Mouse (Mus musculus) monocyte, adult 5-6 weeks (primary cell): ENCODE results near the gene Ankrd6. TPM values are rescaled to one million over a fixed set of nuclear protein-coding genes. Genes with fewer than 3 reads are reported as not detected.

Experiments
- ATAC-seq: fragments of 153-309, 156-312 bp; replicated peaks from 2 replicates; pipeline ENCODE4 v1.8.0; 2017; ENCODE audit warnings: mild to moderate bottlenecking; ENCODE audit not compliant: low TSS enrichment, insufficient number of reproducible peaks, severe bottlenecking, poor library complexity, low FRiP score
- total RNA-seq: library from RNA; stranded (forward); fragments of 200-1000, 200-491, 200-594 nt; gene quantifications from 3 replicates; pipeline ENCODE4 v1.2.3, GENCODE M21; 2017

Gene Ankrd6
- total RNA-seq, 1 experiment from 2014 or later = not detected

DNA sequence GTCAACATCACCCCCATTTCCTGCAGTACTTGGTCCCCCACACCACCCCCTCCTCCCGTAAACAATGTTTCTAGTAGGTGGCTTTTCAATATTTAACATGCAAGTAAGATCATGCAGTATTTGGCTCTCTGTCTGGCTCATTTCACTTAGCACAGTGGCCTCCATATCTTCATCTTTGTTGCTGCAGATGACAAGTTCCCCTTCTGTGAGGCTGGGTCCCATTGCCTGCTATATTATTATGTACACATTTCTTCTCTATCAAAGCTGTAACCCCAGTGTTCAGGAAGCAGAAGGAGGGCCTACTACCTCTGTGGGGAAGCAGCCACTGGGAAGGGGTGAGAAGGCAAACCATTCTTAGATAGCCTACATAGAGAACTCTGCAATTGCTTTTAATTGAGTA is 40.6 kb downstream of the Ankrd6 start:
- ATAC-seq = no peak

DNA sequence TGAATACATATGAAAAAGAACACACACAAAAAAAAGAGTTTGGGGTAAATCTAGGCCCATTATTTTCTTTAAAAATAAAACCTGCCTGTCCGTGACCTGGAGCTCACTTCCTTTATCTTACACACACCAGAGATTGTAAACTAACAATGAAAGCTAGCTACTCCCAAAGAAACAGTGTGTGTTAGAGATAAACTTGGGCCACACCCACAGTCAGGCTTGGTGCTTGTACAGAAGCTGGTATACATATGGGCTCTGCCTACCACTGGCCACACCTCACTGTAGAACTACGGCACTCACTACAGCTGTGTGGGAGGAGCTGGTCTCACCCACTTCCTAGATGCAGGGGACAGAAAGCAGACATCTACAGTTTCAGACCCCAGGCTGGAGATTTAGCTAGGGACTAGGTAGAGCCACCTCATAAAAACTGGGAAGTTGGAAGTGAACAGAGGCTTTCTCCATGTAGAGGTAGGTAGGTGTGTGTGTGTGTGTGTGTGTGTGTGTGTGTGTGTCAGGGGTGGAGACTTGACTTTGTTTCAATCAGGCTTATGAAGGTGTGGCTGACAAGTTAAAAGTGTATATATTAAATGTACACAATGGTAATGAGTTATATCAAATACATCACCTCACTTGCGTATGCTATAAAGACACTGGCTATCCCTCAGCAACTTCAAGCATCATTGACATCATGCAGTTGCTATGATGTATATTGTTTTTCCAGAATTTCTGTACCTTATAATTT is 41.2 kb downstream of the Ankrd6 start:
- no peak for ATAC-seq

DNA sequence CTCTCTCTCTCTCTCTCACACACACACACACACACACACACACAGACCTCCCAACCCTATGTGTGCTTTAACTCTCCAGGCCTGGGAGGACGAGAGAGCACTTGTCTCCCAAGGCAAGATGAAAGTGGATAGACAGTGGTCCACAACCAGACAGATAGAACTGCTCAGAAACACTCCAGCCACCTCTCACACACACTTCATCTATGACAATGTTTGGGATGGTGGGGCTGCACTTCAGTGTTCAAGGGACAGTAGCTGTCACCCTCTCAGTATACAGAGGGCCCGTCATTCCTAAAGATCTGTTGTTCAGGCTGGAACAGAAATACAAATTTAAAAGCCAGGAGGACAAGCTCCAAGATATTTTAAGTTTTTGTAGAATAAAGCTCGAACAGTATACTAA is 43.0 kb downstream of the Ankrd6 start:
- ATAC-seq = no peak

DNA sequence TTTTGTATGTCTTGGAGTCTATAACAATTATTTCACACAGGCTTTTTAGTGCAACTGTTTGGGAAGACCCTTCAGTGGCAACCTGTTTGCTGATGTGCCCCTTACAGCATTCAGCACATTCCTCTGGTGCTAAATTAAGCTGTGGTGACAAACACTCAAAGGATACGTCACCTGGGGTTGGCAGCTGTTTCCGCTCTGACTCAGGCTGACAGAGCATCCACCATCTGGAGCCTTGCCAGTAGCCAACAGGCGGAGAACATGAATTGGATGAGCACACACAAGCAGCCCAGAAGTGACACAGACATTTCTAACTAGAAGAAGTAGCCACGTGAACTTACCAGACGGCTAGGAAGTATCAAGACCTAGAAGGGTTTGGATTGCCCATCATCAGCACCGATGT is 44.0 kb downstream of the Ankrd6 start:
- no peak for ATAC-seq

DNA sequence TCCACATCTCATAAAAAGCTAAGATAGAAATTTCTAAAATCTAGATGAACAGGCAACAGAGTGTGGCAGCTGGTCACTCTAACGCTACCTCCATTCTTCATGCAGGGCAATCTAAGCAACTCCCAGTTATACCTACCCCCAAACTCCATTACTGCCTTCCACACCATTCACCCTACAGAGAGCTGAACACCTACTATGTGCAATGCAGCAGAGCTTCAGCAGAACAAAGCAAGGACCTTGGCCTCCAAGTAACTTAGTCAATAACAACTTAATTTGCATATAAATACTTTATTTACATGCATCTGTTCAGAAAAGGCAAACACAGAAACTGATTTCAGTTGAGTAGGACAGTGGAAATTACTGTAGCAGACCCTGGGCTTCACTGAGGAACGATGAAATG is 44.7 kb downstream of the Ankrd6 start:
- no peak for ATAC-seq

DNA sequence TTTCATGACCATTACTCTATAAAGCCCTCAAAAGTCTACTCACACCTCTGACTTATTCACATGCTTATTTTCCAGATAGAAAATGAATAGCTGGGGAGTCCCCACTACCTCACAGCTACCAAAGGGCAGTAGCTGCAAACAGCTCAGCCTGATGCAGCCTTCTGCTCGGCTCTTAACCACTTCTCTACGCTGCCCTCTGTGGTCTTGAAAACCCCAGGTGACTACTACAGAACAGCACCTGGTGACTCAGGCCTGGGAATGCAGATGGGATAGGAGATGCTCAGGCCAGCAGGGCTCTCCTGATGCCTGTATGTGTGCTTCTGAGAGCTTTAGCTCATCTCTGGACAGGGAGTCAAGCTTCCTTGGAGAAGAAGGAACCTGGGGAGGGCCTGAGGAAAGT is 45.3 kb downstream of the Ankrd6 start:
- no peak for ATAC-seq

DNA sequence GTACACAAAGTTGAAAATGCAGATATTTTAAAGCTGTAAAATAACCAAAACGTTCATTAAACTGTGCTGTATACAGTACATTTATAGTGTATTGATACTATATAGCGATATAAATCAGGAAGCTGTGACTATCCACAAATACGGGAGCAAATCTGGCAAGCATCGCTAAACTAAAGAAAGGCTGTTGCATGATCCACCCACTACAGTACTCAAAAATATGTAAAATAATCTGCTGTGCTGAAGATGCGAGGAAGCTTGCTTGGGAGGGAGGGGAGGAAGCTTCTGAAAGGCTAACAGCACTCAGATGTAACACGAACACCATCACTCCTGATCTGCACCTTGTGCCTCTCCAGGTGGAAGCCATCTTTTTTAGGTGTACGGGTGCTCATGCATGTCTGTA is 46.8 kb downstream of the Ankrd6 start:
- ATAC-seq = no peak

DNA sequence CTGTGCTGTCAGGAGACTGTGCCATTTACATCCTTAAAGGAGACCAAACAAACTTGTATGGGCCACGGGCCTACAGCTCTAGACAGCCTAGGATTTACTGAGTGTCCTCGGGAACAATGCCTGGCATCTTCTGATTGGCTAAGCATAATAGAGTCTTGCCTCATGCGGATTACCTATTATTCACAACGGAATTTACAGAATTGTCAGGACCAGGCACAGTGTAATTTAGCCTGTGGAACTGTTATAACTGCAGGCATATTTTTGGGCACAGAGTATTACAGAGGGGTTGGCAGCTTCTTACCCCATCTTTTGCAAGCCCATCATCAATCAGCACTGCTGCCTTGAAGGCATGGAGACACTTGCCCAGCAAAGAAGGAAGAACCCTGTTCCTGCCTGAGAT is 51.6 kb downstream of the Ankrd6 start:
- ATAC-seq = no peak

DNA sequence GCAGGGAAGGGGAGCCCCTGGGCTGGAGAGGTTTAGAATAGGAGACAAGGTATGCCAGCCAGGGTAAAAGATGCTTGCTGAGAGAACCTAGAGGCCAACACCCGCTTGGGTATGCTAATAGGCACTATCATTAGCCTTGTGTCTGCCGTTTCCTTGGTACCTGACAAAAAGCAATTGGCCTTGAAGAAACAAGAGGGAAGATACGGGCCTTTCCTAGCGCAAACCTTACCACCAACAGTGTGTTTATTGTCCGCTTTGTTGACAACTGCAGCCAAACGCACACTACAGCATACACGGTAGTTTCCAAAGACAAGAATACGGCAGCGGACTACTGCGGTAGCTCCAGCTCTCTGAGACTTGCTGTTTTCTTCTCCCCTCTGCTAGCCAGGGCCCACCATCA is 59.3 kb downstream of the Ankrd6 start:
- no peak for ATAC-seq

DNA sequence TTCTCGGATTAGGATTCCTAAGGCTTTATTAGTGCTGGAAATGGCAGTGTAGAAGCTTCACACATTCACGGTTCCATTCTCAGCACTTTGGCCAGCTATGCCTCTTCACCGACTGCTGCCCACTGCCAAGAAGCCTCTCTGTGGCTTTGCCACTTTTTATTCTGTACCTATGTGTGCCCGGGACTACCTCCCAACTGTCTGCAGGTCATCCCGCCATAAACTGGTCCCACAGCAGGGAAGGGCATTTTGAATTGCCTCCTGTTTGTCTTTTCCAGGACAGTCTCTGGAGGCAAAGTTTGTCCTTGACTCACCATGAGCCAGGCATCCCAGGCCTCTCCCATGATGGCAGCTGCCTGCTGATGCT is 59.9 kb downstream of the Ankrd6 start:
- no peak for ATAC-seq

DNA sequence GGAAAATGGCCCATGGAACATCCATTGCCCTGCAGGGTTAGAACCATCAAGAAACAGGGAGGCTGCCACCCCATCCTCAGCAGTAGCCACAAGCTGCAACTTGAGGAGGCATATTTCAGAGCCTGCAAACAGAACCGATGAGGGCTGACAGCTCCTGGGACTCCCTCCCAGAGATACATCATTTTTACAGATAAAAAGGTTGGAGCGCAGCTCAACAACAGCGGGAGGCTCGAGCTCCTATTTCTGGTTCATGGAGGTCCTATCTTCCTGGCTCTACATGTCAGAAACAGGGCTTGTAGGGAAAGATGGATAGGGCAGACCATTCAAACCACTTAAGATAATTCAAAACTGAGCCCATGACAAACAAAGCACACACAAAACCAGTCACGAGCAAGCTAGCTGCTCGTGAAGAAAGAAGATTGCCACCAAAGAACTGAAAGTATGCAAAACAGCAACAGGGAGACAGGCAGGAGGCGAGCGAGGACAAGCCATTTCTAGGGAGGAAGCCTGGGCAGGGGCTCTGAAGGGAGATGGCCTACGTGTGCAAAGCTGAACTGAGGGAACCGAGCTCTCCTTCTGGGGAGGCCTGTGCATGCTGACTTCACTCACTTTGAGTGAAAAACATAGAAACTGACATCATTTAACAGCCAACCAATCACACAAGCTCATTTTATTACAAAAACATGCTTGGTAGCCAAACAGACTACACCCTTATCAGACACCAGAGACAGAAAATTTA is 60.5 kb downstream of the Ankrd6 start:
- no peak for ATAC-seq

DNA sequence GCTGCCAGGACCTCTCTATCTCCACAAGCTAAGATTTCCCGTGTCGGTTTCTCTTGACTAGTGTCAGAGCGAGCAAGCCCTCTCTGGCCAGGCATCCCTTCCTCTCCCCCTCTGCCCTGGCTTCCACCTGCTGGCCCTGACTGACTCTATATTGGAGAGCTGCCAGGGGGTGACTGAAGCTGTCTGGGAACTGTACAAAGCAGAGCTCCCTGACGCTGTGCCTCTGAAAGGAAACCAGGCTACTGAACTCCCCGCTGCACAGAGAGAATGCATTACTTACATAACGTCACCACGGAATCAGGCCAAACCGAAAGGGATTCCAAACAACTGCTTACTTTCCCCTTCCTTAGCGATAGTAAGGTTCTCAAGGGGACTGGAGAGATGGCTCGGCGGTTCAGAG is 61.4 kb downstream of the Ankrd6 start:
- no peak for ATAC-seq

DNA sequence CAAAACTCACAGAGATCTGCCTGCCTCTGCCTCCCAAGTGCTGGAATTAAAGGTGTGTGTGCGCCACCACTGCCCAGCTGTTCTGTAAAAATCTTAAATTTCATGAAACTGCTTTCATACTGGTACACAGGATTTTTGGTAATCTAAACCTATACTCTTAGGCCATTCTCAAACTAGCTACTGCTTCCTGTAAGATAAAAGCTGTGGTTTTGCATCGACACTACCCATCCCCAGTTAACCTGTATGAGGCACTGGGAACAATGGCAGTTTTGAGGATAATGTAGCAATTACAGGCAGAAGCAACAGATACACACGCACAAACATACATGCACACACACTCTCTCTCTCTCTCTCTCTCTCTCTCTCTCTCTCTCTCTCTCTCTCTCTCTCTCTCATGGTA is 64.2 kb downstream of the Ankrd6 start:
- ATAC-seq = no peak

DNA sequence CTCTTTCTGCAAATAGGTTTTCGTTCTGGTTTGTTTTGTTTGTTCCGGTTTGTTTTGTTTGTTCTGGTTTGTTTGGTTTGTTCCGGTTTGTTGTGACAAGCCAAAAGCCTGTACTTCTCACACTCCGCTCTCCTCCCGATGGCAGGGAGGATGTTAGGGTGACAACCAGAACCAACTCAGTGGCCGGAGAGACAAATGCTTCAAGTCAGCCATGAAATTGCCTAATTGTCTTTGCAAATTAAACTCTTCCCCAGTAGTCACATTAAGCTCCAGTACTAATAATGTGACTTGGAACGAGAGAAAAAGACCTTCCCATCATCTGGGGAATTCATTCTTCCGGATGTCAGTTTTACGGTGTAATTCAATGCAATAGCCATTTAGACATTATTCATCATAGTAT is 66.0 kb downstream of the Ankrd6 start:
- ATAC-seq = no peak

DNA sequence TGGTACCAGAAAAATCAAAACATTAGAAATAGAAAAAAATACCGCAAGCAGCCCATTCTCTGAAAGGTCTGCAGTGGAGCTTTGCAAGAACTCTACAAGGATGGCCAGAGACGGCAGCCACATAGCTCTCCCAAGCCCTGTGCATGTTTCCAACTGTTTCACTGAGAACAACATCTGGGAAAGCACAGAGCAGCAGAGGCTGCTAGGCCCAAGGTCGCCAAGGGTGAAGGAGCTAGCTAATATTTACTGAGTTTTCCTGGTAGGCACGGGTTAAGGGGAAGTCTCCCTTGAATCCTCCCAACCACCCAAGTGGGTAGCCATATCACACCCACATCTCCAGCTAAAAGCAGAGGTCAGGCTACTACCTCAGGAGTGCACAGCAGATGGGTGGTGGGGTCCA is 69.6 kb downstream of the Ankrd6 start:
- no peak for ATAC-seq

DNA sequence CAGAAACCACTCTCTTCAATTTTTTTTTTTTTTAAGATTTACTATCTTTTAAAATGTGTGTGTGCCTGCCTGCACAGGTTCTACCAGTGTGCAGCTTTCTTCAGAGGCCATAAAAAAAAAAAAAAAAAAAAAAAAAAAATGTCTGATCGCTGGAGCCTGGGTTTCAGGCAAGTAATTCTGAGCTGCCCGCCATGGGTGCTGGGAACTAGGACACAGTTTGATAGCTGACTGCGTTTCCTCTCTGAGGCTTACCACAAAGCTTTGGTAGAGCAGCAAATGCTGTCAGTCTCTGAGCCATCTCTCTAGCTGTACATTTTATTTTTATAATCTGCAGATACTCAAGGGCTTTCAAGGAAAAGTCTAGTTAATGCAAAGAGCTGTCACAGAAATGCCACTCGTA is 76.0 kb downstream of the Ankrd6 start:
- ATAC-seq = no peak

DNA sequence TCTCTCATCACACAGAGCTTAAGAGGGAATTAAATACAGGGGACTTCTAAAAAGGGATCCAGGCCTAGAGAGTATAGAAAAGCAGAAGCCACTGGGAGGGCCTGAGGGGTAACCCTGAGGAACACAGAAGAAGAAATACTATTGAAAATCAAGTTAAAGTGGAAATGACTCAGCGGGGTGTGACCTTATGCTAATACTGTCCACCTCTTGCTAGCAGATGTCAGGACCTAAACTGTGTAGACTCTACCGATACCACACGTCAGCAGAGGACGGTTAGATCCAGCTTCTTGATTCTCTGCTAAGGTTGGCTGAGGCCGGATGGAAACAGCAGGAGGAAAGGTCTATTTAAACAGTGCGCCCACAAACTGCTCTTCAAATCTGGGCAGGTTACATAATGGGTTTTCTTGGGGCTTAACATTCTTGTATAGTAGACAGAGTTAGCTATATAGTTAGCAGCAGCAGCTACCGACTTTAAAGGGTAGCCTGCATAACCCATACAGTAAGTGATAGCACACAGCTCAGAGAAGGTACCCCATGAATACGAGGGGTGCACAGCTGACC is 78.4 kb downstream of the Ankrd6 start:
- 0 out of 2 replicates have a peak, but pooled peaks have one; percentile 22 for ATAC-seq

DNA sequence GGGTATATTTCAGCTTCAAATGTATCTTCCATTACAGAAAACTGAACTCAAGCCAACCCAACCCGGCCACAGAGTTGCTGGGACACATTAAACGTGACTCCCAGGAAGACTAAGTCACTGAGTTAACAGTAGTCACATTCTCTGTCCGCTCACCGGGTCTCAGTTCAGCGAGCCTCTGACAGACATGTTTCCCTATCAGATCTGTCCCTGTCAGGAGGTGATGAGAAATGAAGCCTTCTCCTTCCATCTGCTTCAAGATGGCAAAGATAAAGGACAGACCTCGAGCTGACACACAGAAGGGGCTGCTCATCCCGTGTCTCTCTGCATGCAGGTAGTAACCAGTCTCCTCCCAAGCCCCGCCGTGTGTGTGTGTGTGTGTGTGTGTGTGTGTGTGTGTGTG is 81.3 kb downstream of the Ankrd6 start:
- no peak for ATAC-seq

DNA sequence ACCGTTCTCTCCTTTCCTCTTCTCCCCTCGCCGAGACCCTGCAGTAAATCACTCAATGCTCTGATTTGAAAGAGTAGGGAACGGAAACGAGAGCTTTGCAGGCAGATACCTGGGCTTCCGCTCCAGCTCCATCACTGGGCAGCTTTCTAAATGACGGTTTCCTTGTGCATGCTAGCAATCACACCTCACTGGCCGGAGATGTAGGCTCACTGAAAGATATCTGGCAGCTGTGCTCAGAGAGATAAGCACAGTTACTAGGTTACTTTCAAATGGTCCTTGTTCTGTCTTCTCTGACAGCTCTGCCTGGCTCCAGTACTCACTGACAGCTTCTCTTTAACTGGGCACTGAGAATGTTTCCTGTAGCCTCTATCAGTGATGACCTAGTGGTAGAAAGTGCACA is 81.8 kb downstream of the Ankrd6 start:
- ATAC-seq = no peak

DNA sequence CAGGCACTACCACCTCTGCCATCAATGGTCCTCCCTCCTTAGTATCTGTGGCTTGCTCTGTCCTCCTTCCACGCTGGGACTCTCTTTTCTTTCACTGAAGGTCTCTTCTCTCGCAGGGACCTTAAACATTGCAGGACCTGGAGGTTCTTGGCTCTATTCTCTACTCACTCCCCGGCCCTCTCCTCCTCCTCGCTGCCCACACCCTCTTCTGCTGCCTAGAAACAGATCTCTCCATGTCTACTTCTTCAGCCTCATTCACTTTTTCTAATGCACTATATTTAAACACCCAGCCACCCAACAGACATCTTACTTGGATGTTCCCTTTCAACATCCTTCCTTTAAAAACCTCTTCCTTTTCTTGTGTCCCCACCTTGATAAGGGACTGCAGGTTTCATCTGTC is 82.2 kb downstream of the Ankrd6 start:
- ATAC-seq = no peak
